Mouse (Mus musculus): ENCODE measurements around the gene U2af1l4.

U2af1l4 gene

GRCm38 (mm10) chr7:30586455-30587020 lies 23.4 kb downstream of the U2af1l4 start:
- DNase-seq (ENCODE audit: low read depth, low spot score): no peak

DNA sequence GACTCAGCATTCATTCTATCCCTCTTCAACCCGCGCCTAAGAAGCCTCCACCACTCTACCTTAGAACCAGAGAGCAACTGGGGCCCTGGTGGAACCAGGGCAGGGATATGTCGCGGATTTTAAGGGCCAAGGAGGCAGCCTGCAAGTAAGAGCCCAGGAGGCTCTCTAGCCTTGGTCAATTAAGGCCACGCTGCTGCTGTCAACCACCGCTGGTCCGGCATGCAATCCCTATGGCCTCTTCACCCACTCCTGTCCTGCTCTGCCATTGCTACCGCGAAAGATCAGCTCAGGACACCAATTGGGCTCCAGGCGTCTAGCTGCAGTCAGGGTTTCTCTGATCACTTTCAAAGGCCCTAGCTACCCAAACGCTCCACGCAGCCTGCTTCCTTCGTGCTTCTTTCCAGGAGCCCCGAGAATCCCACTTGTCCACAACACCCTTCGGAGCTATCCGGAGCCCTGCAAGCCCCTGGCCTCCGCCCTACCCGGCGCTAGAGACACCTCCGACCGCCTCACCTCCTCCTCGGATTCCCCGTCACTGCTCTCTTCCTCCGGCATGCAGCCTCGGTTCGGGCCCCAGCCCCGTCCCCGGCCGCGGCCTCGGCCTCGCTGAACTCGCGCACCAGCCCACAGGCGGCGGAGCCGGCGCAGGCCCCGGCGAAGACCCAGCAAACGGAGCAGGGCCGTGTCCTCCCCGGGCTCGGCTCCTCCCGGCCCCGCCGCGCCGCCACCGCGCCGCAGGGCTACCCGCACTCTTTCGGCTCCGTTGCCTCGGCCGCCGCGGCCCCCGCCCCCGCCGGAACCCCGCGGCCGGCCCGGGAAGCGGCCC lies 25.0 kb downstream of the U2af1l4 start:
- no peak for DNase-seq (ENCODE audit: low read depth, low spot score)

- peak; percentile 98 for DNase-seq (ENCODE audit: low read depth, low spot score)
These were observed 25.8 kb downstream of the U2af1l4 start, which contains the start of gene Kmt2b for GRCm38 (mm10) chr7:30588676-30589434. Gene Kmt2b, minus strand, starts transcription at chr7:30588726.

- peak; percentile 89 for DNase-seq (ENCODE audit: low read depth, low spot score)
These were observed 26.6 kb downstream of the U2af1l4 start for GRCm38 (mm10) chr7:30589435-30590301.

DNA sequence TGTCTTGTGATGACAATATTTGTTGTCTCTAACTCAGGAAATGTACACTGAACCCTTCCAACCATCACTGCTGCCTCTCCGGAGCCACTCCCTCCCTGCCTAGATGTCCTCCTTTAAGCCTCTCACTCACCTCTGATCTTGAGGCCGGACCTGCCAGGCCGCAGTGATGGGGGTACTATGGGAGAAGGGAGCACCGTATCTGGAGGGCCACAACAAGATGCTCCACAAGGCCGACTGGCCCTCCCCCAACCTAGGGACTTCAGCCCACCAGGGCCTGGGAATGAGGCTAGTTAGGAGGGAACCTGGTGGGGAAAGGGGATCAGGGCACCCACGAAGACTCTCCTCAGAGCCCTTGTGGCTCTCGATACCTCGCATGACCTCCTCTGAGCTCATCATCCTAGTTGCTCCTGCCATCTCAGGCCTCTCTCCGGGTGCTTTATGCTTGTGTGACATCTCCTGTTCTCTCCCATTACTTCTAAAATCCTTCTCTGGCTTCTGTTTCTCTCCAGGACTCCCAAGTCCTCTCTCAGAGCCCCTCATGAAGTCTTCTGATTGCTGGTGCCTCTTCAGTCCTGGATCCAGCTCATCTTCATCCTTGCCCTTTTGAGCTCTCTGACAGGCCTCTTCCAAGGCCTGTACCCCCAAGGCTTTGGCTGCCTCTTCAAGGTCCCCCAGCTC lies 28.0 kb downstream of the U2af1l4 start:
- DNase-seq (ENCODE audit: low read depth, low spot score): no peak

GRCm38 (mm10) chr7:30591605-30591951 lies 28.5 kb downstream of the U2af1l4 start:
- DNase-seq (ENCODE audit: low read depth, low spot score): no peak

DNA sequence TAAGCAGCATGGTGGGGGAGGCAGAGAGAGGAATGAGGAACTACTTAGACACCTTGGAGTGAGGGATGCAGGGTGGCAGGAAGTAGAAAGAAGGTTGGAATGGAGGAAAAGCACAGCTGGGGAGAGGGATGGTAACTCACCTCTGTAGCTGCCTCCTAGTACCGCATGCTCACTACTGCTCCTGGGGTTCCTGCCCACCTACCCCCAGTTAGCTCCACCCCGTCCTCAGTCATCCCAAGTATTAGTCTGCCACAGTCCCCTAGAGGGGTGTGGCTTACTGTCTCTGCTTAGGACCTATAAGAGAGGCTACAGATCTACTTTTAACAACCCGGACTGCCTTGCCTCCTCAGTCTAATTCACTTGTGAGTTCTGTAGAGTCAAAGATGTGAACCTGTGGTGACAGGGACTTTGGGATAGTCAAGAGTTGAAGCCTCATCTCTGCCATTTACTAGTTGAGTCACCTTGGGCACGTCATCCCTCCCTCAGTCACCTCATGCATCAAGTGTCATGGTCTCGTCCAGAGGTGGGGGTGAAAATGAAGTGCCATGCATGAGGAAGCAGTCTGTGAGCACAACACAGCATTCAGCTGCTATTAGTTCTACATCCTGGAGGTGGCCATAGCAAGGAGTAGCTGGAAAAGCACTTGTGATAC lies 29.8 kb downstream of the U2af1l4 start:
- no peak for DNase-seq (ENCODE audit: low read depth, low spot score)

DNA sequence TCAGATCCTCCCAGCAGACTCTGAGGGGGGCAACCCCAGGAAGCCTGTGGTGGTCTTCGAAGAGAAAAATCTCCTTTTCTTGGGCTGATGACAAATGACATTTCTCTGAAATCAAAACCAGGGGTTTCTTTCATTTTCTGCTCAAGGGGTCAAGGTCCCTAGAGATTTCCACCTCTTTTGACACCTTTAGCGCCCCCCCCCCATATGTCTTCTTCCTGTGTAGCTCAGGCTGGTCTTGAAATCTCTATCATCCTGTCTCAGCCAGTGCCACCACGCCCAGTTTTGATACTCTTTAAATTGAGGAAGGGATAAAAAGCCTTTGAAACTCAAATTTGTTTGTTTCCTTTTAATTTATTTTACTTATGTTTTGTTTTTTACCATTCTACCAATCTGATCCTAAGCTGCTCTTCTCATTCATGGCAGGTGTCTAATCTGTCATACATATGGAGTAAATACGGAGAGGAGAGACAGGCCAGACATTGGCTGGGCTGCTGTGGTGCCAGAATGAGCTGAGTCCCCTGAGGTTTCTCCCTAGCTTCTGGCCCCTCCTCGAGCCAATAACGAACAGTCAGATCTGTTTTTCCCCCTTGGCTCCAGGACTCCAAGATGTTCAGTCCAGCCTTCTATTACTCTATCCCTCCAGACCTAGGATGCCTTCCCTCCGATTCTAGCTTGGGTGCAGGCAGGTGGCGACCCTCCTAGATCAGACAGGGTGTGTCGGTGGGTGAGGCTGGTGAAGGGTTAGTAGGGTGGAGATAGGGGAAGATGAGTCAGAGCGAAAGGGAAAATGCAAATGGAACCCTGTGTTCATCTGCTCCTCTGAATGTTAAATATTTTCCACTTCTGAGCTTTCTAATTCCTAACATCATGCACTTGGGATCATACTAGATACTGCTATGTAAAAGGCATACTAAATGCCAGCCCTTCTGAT lies 30.7 kb downstream of the U2af1l4 start:
- no peak for DNase-seq (ENCODE audit: low read depth, low spot score)

- DNase-seq (ENCODE audit: low read depth, low spot score): no peak
These were observed 31.5 kb downstream of the U2af1l4 start for GRCm38 (mm10) chr7:30594510-30595024.

DNA sequence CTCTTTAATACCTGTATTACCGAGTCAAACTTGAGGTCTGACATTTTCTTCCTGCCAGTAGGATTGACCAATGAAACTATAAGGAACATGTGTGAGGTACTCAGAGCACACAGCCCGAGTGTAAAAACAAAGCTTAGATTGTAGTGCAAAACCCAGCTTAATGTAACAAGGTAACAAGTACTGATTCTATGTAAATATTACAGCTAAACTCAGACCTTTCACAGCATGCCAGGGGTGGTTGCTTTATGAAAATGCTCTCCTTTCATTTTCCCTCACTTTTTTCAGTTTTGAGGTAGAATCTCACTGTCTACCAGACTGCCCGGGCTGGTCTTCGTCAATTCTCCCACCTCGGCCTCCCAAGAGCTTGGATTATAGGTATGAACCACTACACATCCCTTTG lies 33.0 kb downstream of the U2af1l4 start:
- DNase-seq (ENCODE audit: low read depth, low spot score): no peak

- no peak for DNase-seq (ENCODE audit: low read depth, low spot score)
These were observed 33.7 kb downstream of the U2af1l4 start for GRCm38 (mm10) chr7:30596811-30597210.

DNA sequence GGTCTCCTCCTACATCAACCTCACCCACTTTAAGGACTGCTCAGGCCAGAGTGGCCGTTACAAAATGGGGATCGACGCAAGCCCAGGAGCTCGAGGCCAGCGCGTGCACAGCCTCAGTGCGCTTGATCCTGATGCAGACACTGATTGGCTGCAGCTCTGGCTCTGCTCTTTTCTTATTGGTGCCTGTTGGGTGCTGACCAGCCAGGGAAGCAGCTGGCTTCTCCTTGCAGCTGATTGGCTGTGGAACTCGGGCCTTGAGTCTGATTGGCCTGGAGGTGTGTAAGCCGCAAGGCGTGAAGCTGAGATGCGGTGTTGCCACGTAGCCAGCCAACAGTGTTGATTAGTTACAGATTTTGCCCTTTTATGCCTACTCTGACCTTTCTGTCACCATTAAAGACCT lies 35.7 kb downstream of the U2af1l4 start, which contains the start of gene Zbtb32:
Gene Zbtb32, minus strand, starts transcription at position 124 of the 400 bp plus-strand sequence.
- no peak for DNase-seq (ENCODE audit: low read depth, low spot score)

- peak; percentile 88 for DNase-seq (ENCODE audit: low read depth, low spot score)
These were observed 36.8 kb downstream of the U2af1l4 start for GRCm38 (mm10) chr7:30599933-30600353.

DNA sequence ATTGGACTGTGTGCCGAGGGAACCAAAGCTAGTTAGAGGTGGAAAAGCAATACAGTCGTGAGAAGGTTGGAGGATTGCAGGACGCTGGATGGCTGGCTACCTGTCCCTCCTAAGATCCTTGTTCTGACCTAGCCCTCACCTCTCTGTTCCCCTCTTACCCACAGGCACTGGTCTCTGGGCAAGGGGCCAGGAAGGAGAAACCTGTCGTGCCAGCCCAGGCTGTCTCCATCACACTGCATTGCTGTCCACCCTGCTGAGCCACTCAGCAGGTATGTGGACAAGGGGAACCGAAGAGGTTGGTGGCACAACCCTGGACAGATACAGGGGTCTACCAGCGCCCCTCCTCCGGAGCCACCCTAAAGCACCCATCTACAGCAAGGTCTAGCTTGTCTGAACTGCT lies 37.5 kb downstream of the U2af1l4 start:
- no peak for DNase-seq (ENCODE audit: low read depth, low spot score)

GRCm38 (mm10) chr7:30602583-30602982 lies 39.5 kb downstream of the U2af1l4 start:
- DNase-seq (ENCODE audit: low read depth, low spot score): no peak

- no peak for DNase-seq (ENCODE audit: low read depth, low spot score)
These were observed 41.3 kb downstream of the U2af1l4 start for GRCm38 (mm10) chr7:30604424-30604823.

DNA sequence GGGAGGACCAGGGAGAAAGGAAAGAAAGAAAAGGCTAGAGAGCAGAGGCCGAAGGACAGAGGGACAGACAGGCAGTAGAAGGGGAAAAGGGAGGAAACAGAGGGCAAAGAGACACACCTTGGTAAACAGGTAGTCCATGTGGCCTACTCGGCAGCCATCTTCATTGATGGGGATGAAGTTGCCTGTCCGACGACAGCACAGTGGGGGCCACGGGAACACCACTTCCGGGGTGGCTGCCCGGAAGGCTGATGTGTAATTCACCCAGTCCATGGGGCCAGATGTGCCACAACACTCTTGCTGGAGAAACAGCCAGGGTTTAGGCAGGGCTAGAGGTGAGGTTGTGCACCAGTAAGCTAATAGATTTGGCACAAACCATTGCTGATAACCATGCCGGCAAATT lies 41.8 kb downstream of the U2af1l4 start:
- no peak for DNase-seq (ENCODE audit: low read depth, low spot score)

- peak; percentile 60 for DNase-seq (ENCODE audit: low read depth, low spot score)
These were observed 44.7 kb downstream of the U2af1l4 start for GRCm38 (mm10) chr7:30607706-30608309.

DNA sequence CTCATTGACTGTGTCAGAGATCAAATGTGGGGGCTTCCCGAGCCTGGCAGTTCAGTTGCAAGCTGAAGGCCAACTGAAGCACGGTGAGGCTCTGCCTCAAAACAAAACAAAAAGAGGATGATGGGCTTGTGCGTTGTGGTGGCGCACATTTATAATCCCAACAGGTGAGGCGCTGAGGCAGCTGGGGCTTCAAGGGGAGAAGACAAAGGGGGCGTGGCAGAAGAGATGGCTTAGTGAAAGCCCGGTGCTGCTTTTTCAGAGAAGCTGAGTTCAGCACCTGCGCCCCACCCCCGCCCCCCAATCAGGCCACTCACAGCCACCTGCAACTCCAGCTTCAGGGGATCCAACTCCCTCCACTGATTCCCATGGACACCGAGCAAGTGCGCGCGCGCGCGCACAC lies 45.4 kb downstream of the U2af1l4 start:
- no peak for DNase-seq (ENCODE audit: low read depth, low spot score)
